Mouse (Mus musculus) heart, postnatal 14 days (tissue): ENCODE data around the gene Rdh19. TPM values are rescaled to one million over a fixed set of nuclear protein-coding genes. Genes with fewer than 3 reads are reported as not detected.
"Not testable (repeated sequence)": the region's sequence is repeated elsewhere in the genome, so short reads cannot be mapped to it uniquely, and the experiment has no call there.

Source experiments
- DNase-seq, 2 experiments: peaks; one replicate each; pipeline ENCODE4 v3.0.0; 2021 to 2022
- intact Hi-C: fragments of 180-260 bp; cut with DNase I; formaldehyde crosslinking; loops from one replicate; pipeline ENCODE4 v1.15.1; 2025
- long read RNA-seq, 2 experiments: library from polyadenylated mRNA; stranded (forward); transcript quantifications; one replicate each; pipeline ENCODE4 v2.0.0; 2021
- total RNA-seq, 2 experiments: library from RNA; stranded (reverse); gene quantifications; 2 replicates each; pipeline ENCODE4 v1.2.3; 2021

Rdh19 gene
- total RNA-seq = not detected
- long read RNA-seq, experiment 1 = 0 reads
- long read RNA-seq, experiment 2 = 0 reads

- DNase-seq = no peak
- intact Hi-C loops = no loop called here
Measured at GRCm38 (mm10) chr10:127849628-127850027, at the start of gene Rdh19. Rdh19 (plus strand) TSS chr10:127849928.

DNA sequence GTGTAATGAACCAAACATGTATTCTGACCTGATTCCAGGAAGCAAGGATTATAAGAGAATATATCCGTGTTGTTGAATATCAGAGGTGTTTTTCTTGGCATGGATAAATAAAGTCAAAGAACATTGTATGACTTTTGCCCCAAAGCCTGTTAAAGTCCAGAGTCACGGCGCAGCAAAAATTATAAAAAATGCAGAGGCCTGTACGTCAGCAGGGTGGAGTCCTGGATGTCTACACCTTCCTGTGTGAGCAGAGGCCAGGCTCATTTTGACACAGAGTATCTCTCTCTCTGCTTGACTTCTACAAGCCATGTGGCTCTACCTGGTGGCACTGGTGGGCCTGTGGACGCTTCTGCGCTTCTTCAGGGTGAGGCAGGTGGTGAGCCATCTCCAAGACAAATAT is 48.8 kb upstream of the Rdh19 start, which contains the start of gene Rdh16:
TSS of gene Rdh16 (plus strand) at position 262 of the 400 bp plus-strand sequence.
- intact Hi-C loops = no loop called here
- DNase-seq = no peak

- no peak for DNase-seq
- intact Hi-C loops = no loop called here
Measured at GRCm38 (mm10) chr10:127801612-127802011, 48.1 kb upstream of the Rdh19 start.

DNA sequence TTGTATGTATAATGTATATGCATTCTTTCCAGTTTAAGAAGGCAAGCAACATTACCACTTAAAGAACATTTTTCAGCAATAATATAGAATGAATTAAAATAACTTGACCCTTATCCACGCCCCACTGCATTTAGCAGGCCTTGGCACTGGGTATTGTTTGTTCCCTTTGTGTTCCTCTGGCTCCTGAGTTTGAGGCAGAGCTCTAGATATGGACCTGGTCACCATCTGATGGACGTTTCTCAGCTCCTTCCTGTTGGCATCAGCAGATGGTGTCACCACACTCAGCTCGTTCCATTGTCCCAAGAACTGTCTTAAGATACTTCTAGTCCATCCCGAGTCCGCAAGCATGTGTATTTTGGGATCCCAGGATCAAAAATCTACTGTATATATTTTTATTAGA is 47.5 kb upstream of the Rdh19 start:
- DNase-seq = no peak
- intact Hi-C loops = no loop called here

DNA sequence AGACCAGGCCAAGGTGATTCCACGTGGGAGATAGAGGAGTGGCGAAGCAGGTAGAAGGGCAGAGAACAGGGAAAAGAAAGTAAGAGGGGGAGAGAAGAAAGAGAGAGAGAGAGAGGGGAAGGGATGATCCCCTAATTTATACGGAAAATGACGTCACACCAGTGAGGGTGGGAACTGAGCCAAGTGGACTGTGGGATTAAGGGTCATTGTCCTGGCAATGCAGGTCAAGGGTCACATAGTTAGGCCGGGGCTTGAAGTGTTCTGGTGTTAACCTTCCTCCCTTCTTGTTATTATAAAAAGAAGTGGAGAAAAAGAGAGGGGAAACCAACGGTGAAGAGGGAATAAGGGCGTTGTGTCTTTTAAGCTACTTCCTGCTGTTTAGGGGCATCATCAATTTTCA is 45.3 kb upstream of the Rdh19 start:
- no peak for DNase-seq
- intact Hi-C loops = no loop called here

- intact Hi-C loops = no loop called here
- DNase-seq = no peak
Measured at GRCm38 (mm10) chr10:127815888-127816287, 33.8 kb upstream of the Rdh19 start.

DNA sequence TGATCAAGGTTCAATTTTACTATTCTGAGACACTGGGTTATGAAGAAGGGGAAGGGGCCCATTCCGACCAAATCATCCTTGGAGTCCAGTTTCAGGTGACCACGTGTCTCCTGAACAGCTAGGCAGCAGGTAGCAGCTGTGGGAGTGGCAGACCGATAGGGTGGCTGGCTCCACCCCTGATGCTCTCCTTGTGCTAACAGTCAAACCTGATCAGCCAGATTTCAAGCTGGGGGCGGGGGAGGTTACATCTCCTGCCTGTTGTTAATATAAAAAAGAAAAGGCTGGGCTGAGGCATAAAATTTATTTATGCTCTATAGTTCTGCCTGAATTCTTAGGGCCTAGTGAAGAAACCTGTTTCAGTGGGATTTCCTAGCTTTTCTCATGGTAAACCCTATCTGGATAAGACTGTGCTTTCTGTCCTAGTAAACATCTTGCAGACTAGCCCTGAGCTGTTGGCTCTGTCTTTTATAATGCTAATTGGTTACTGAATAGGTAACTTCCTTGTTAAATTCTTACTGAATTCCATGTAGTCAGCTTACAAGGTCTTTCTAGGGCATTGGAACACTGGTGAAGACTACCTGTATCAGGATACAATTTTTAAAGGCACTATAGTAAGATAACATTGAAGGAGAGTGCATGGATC is 32.3 kb upstream of the Rdh19 start:
- intact Hi-C loops, DNase-seq: not testable (repeated sequence)

- intact Hi-C loops, DNase-seq: not testable (repeated sequence)
Measured at GRCm38 (mm10) chr10:127821806-127822205, 27.9 kb upstream of the Rdh19 start.

- peak in 1 of 2 experiments; percentile 7 for DNase-seq
- intact Hi-C loops = no loop called here
Measured at GRCm38 (mm10) chr10:127825386-127825785, 24.3 kb upstream of the Rdh19 start.

- intact Hi-C loops = no loop called here
- no peak for DNase-seq
Measured at GRCm38 (mm10) chr10:127829121-127829520, 20.6 kb upstream of the Rdh19 start.

- DNase-seq, intact Hi-C loops: not testable (repeated sequence)
Measured at GRCm38 (mm10) chr10:127834186-127834585, 15.5 kb upstream of the Rdh19 start.

GRCm38 (mm10) chr10:127835292-127835691 is 14.4 kb upstream of the Rdh19 start:
- intact Hi-C loops = no loop called here
- DNase-seq = no peak

GRCm38 (mm10) chr10:127837793-127838192 is 11.9 kb upstream of the Rdh19 start:
- DNase-seq, intact Hi-C loops: not testable (repeated sequence)

DNA sequence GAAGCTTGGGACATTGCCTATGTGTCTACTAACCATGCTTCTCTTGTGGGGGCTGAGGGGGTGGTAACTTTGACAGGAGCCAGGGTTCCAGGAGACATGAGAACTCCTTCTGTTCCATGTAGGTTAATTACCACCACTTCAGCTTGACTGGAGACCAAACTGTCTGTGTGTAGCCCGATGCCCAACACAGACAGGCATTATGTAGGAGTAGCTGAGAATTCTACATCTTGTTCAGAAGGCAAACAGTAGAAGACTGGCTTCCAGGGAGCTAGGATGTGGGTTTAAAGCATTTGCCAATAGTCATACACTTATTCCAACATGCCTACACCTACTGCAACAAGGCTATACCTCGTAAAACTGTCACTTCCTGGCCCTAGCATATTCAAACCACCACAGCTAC is 11.2 kb upstream of the Rdh19 start:
- intact Hi-C loops = no loop called here
- DNase-seq = no peak

DNA sequence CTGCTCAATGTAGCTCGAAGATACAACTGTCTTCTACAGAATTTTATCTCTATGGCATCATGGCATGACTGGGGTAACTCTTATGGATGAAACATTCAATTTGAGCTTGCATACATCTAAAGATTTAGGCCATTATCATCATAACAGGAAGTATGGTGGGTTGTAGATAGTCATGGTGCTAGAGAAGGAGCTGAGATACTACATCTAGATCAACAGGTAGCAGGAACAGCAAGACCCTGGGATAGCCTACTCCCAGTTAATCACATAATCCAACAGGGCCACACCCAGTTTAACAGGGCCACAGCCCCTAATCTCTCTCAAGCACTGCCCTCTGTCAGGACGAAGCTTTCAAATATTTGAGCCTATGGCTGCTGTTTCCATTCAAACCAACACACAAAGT is 9.0 kb upstream of the Rdh19 start:
- no peak for DNase-seq
- intact Hi-C loops = no loop called here

- intact Hi-C loops, DNase-seq: not testable (repeated sequence)
Measured at GRCm38 (mm10) chr10:127845945-127846344, 3.8 kb upstream of the Rdh19 start.

DNA sequence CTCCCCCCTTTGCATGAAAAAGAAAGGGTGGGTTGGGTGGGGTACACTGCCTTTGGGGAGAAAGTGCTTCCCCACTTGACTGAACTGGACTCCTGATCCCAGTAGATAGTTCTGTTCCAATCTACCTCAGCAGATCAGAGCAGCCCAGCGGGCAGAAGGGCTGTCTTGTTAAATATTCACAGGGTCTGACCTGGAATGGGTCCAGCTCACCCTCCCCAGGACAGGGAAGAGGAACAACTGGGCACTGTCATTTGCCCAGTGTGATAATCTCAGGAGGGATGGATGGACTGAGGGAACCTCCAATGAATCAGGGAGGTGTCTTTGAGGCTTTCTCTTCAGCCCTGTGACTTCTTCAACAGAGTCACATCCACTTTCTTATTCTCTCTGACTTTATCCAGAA is 1.6 kb upstream of the Rdh19 start:
- intact Hi-C loops = no loop called here

GRCm38 (mm10) chr10:127856376-127856775 is 6.6 kb downstream of the Rdh19 start:
- DNase-seq = no peak
- intact Hi-C loops = no loop called here

More for the DNA sequence above, 1.6 kb upstream of the Rdh19 start:
- no peak for DNase-seq

DNA sequence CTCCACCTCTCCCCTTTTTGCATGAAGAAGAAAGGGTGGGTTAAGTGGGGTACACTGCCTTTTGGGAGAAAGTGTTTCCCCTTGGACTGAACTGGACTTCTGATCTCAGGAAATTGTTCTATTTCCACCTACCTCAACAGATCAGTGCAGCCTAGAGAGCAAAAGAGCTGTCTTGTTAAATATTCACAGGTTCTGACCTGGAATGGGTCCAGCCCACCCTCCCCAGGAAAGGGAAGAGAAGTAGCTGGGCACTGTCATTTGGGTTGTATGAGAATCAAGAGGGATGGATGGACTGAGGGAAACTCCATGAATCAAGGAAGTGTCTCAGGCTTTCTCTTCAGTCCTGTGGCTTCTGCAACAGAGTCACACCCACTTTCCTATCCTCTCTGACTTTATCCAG is 15.2 kb downstream of the Rdh19 start:
- intact Hi-C loops = no loop called here

DNA sequence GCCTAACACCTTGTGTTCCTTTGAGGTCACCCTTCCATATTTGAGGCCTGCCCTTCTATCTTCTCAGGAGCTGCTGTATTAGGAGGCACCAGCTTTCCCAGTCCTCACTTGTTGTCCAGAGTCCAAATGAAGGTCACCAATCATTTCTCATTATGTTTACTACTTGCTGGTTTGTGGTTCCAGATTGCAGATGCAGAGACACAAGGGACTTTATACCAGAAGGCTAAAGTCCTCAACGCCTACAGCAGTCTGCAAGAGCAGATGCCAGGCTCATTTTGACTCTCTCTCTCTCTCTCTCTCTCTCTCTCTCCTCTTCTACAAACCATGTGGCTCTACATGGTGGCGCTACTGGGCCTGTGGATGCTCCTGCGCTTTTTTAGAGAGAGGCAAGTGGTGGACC is 16.5 kb downstream of the Rdh19 start, which contains the start of gene Rdh16f2:
TSS of gene Rdh16f2 (plus strand) at position 243 of the 400 bp plus-strand sequence.
- intact Hi-C loops = no loop called here
- DNase-seq = no peak

More for the DNA sequence above, 15.2 kb downstream of the Rdh19 start:
- no peak for DNase-seq

DNA sequence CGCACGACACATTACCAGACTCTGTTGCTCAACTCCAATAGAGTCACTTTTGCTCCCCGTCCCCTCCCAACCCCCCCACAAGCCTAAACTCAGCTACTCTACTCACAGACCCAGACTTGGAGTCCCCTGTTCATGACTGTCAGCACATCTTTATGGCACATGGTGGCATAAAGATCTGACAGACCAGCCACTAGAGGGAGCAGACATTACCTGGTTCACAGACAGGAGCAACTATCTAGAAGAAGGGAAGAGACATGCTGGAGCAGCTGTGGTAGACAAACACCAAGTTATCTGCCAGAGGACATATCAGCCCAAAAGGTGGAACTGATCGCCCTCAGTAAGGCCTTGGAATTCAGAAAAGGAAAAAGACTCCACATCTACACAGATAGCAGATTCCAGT is 22.8 kb downstream of the Rdh19 start:
- intact Hi-C loops = no loop called here
- DNase-seq = no peak

DNA sequence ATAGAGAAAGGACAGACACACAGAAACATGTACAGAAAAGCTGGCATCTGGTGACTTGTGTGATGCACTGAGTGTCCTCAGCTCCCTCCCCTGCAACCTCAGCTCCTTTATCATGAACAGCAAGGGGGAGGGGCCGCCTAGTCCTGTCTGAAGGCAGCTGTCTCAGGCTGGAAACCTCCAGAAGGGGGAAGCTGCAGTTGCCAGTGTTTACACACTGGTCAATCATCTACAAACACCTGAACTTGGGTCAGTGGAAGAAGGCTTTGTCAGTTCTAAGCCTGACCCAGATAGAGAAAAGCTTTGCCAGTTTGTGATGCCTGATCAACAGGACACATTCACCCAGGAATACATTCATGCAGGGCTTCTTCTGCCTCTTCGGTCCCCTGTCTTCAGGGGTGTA is 28.0 kb downstream of the Rdh19 start:
- DNase-seq = no peak
- intact Hi-C loops = no loop called here
